Mouse (Mus musculus) adrenal gland, adult 18-20 months (tissue): ENCODE measurements around the gene Gm14743. TPM values are rescaled to one million over a fixed set of nuclear protein-coding genes. Genes with fewer than 3 reads are reported as not detected.
"Not testable (repeated sequence)": the region's sequence is repeated elsewhere in the genome, so short reads cannot be mapped to it uniquely, and the experiment has no call there.

Experiments used
- DNase-seq, 2 experiments: peaks; one replicate each; pipeline ENCODE4 v3.0.0; 2021 to 2022; ENCODE audit warnings: low spot score in 2 of 2
- long read RNA-seq, 2 experiments: library from polyadenylated mRNA; stranded (forward); transcript quantifications; one replicate each; pipeline ENCODE4 v2.0.0; 2021
- total RNA-seq, 2 experiments: library from RNA; stranded (reverse); gene quantifications; 1 replicate in 1 of 2; 2 replicates in 1 of 2; pipeline ENCODE4 v1.2.3; 2021

The Gm14743 gene
- total RNA-seq, result not detected
- long read RNA-seq, experiment 1, result 0 reads
- long read RNA-seq, experiment 2, result 0 reads

GRCm38 (mm10) chrX:78245821-78246220 is at the start of gene Gm14743:
Gene Gm14743, minus strand, starts transcription at chrX:78245921.
- DNase-seq, result not testable (repeated sequence)

- no peak for DNase-seq
These were observed 42.9 kb downstream of the Gm14743 start for GRCm38 (mm10) chrX:78202829-78203228.

GRCm38 (mm10) chrX:78202220-78202619 is 43.5 kb downstream of the Gm14743 start:
- DNase-seq, result not testable (repeated sequence)

Other genes starting within 250 kb of the Gm14743 start
- not detected for gene Obp1a, start 154.5 kb downstream of the Gm14743 start, total RNA-seq
- not detected for gene Gm5938, start 120.5 kb downstream of the Gm14743 start, total RNA-seq
- not detected for gene Obp1b, start 59.1 kb downstream of the Gm14743 start, total RNA-seq
- not detected for gene 4930480E11Rik, start 123.7 kb upstream of the Gm14743 start, total RNA-seq